Mouse (Mus musculus) limb, embryonic 15.5 days (tissue): Measurements from ENCODE around the gene Ldlrad3. TPM values are rescaled to one million over a fixed set of nuclear protein-coding genes. Genes with fewer than 3 reads are reported as not detected.
A peak's percentile ranks its signal among the peaks of the same experiment; 100 is the strongest.

Source experiments
- ATAC-seq: fragments of 200-750 bp; cut with Nextera tagmentation; 2 replicates; pipeline ENCODE4 v1.8.0; 2017; ENCODE audit warnings: low read depth, moderate TSS enrichment; ENCODE audit not compliant: insufficient number of reproducible peaks, low FRiP score, low TSS enrichment
- H3K27ac ChIP-seq: fragments of 300-500 bp; sonication (generic); 2 replicates; pipeline ENCODE4 v1.5.1; 2015; ENCODE audit warnings: moderate library complexity, mild to moderate bottlenecking, inconsistent platforms
- H3K27me3 ChIP-seq: fragments of 300-500 bp; sonication (generic); 2 replicates; pipeline ENCODE4 v1.6.1; 2015; ENCODE audit warnings: inconsistent platforms
- H3K36me3 ChIP-seq: fragments of 300-500 bp; sonication (generic); 2 replicates; pipeline ENCODE4 v1.6.1; 2015; ENCODE audit warnings: inconsistent platforms
- H3K4me1 ChIP-seq: fragments of 300-500 bp; sonication (generic); 2 replicates; pipeline ENCODE4 v1.6.1; 2015; ENCODE audit warnings: inconsistent platforms
- H3K4me2 ChIP-seq: fragments of 300-500 bp; sonication (generic); 2 replicates; pipeline ENCODE4 v1.6.1; 2015; ENCODE audit warnings: mild to moderate bottlenecking, inconsistent platforms
- H3K4me3 ChIP-seq: fragments of 300-500 bp; sonication (generic); 2 replicates; pipeline ENCODE4 v1.5.1; 2015; ENCODE audit warnings: mild to moderate bottlenecking, inconsistent platforms
- H3K9ac ChIP-seq: fragments of 300-500 bp; sonication (generic); 2 replicates; pipeline ENCODE4 v1.6.1; 2015; ENCODE audit warnings: inconsistent platforms
- H3K9me3 ChIP-seq: fragments of 300-500 bp; sonication (generic); 2 replicates; pipeline ENCODE4 v1.6.1; 2016; ENCODE audit warnings: inconsistent platforms
- WGBS: fragments of 180-500 bp; shearing (Covaris S2); methylation state at CpG from one replicate; pipeline ENCODE4 v1.1.7; 2015; 5-methylcytosine and 5-hydroxymethylcytosine counted together
- polyA plus RNA-seq: library from polyadenylated mRNA; unstranded; fragments of >200 nt; fragmentation: Nextera tagmentation; extraction: Ambion mirVana; gene quantifications from 2 replicates; pipeline ENCODE4 v1.2.1, GENCODE M21; 2015

Ldlrad3 gene
- polyA plus RNA-seq, 1 experiment from 2014 or later, result 55.1 TPM

- Histone ChIP-seq H3K27ac (peak overlapping the region; percentile 43), H3K9me3 (no peaks in the 10 kb centered on the region), H3K4me2 (no peak overlapping the region), H3K27me3 (no peaks in the 10 kb centered on the region), H3K36me3 (no peaks in the 10 kb centered on the region), H3K4me3 (no peak overlapping the region), H3K4me1 (peaks cover 48% of the 10 kb centered on the region), H3K9ac (no peak overlapping the region)
- 46% methylated on average over 2 of the region's 2 CpGs for WGBS
- ATAC-seq, result no peak
Observed at GRCm38 (mm10) chr2:102181459-102181858, 4.7 kb downstream of the Ldlrad3 start.

DNA sequence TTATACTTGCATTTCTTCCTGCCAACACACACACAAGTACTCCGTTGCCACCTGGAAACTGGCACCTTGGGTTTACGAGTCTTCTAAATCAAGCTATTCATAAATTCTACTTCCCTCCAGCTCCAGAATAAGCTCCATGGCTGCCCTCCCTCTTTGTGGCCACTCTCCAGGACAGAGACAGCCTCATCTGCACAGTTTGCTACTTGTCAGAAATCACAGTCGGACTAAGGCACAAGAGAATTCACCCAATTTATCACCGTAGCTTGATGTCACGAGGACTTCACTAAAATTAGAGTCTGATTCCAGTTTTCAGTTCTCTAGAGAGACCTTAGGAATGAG lies 9.8 kb downstream of the Ldlrad3 start:
- no peak overlapping the region for H3K4me3 ChIP-seq
- peak overlapping the region; percentile 74 for H3K27ac ChIP-seq
- WGBS, result 39% methylated on average over 5 of the region's 5 CpGs
- no peak overlapping the region for H3K9ac ChIP-seq
- no peaks in the 10 kb centered on the region for H3K9me3 ChIP-seq
- no peaks in the 10 kb centered on the region for H3K27me3 ChIP-seq
- H3K4me1 ChIP-seq, result peaks cover 27% of the 10 kb centered on the region; the same call in 1 of the 2 replicates
- no peaks in the 10 kb centered on the region for H3K36me3 ChIP-seq
- no peak overlapping the region for H3K4me2 ChIP-seq
- ATAC-seq, result peak; percentile 78

- H3K9me3 ChIP-seq, result no peaks in the 10 kb centered on the region
- ATAC-seq, result peak; percentile 89
- peaks cover 23% of the 10 kb centered on the region; the same call in 1 of the 2 replicates for H3K4me1 ChIP-seq
- 0 out of 2 replicates have a peak overlapping the region, but pooled peaks have one; percentile 17 for H3K4me2 ChIP-seq
- no peak overlapping the region for H3K9ac ChIP-seq
- WGBS, result 46% methylated on average over 15 of the region's 15 CpGs
- no peak overlapping the region for H3K4me3 ChIP-seq
- peak overlapping the region; percentile 74 for H3K27ac ChIP-seq
- H3K27me3 ChIP-seq, result no peaks in the 10 kb centered on the region
- no peaks in the 10 kb centered on the region for H3K36me3 ChIP-seq
Observed at GRCm38 (mm10) chr2:102175741-102176433, 10.3 kb downstream of the Ldlrad3 start.

- ATAC-seq, result no peak
- Histone ChIP-seq H3K9me3 (no peaks in the 10 kb centered on the region), H3K27me3 (no peaks in the 10 kb centered on the region), H3K4me2 (no peak overlapping the region), H3K36me3 (no peaks in the 10 kb centered on the region), H3K9ac (no peak overlapping the region), H3K4me3 (no peak overlapping the region), H3K4me1 (peaks cover 35% of the 10 kb centered on the region), H3K27ac (no peak overlapping the region)
- 83% methylated on average over 4 of the region's 4 CpGs for WGBS
Observed at GRCm38 (mm10) chr2:102172458-102172857, 13.7 kb downstream of the Ldlrad3 start.

- Histone ChIP-seq H3K9me3 (no peaks in the 10 kb centered on the region), H3K27ac (peak overlapping the region; percentile 2; the same call in 1 of the 2 replicates), H3K27me3 (no peaks in the 10 kb centered on the region), H3K4me1 (peaks cover 41% of the 10 kb centered on the region), H3K36me3 (no peaks in the 10 kb centered on the region), H3K4me3 (no peak overlapping the region), H3K4me2 (no peak overlapping the region; the same call in 1 of the 2 replicates), H3K9ac (no peak overlapping the region)
- 34% methylated on average over 15 of the region's 15 CpGs for WGBS
- no peak for ATAC-seq
Observed at GRCm38 (mm10) chr2:102166550-102167325, 19.4 kb downstream of the Ldlrad3 start.

- Histone ChIP-seq H3K36me3 (peaks cover 2% of the 10 kb centered on the region; the same call in 1 of the 2 replicates), H3K9me3 (no peaks in the 10 kb centered on the region), H3K9ac (no peak overlapping the region), H3K27ac (no peak overlapping the region), H3K27me3 (no peaks in the 10 kb centered on the region), H3K4me3 (no peak overlapping the region), H3K4me1 (peaks cover 23% of the 10 kb centered on the region), H3K4me2 (no peak overlapping the region)
- ATAC-seq, result no peak
- 71% methylated on average over 3 of the region's 3 CpGs for WGBS
Observed at GRCm38 (mm10) chr2:102163106-102163505, 23.1 kb downstream of the Ldlrad3 start.

DNA sequence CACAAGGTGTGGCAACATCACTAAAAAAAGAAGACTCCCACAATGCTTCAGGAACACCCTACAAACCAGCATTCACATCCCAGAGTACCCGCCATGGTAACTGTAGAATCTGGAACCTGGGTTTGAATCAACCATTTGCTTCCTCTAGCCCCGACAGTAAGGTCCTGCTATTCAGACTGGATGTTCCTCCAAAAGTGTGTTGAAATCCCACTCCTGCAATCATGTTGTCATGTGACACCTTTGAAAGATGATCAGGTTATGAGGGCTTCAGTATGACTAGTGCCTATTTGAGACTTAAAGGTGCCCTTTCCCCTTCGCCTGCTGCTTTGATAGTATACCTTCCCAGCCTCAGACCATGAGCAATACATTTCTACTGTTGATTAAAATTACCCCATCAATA lies 28.6 kb downstream of the Ldlrad3 start:
- no peak for ATAC-seq
- no peak overlapping the region for H3K9ac ChIP-seq
- H3K27ac ChIP-seq, result no peak overlapping the region
- H3K4me2 ChIP-seq, result no peak overlapping the region
- no peaks in the 10 kb centered on the region for H3K27me3 ChIP-seq
- 85% methylated on average over 3 of the region's 3 CpGs for WGBS
- peaks cover 41% of the 10 kb centered on the region for H3K4me1 ChIP-seq
- no peak overlapping the region for H3K4me3 ChIP-seq
- no peaks in the 10 kb centered on the region for H3K9me3 ChIP-seq
- peaks cover 2% of the 10 kb centered on the region; the same call in 1 of the 2 replicates for H3K36me3 ChIP-seq

GRCm38 (mm10) chr2:102157010-102157409 lies 29.2 kb downstream of the Ldlrad3 start:
- Histone ChIP-seq H3K9ac (no peak overlapping the region), H3K4me1 (peaks cover 41% of the 10 kb centered on the region), H3K27ac (no peak overlapping the region), H3K36me3 (peaks cover 2% of the 10 kb centered on the region; the same call in 1 of the 2 replicates), H3K4me3 (no peak overlapping the region), H3K4me2 (no peak overlapping the region), H3K27me3 (no peaks in the 10 kb centered on the region), H3K9me3 (no peaks in the 10 kb centered on the region)
- no peak for ATAC-seq
- WGBS, result 53% methylated on average over 9 of the region's 9 CpGs

- H3K4me1 ChIP-seq, result peaks cover 41% of the 10 kb centered on the region
- no peak overlapping the region for H3K27ac ChIP-seq
- H3K4me2 ChIP-seq, result no peak overlapping the region
- no peaks in the 10 kb centered on the region for H3K27me3 ChIP-seq
- ATAC-seq, result no peak
- no peak overlapping the region for H3K4me3 ChIP-seq
- 16% methylated on average over 9 of the region's 9 CpGs for WGBS
- H3K9ac ChIP-seq, result no peak overlapping the region
- H3K9me3 ChIP-seq, result no peaks in the 10 kb centered on the region
- peaks cover 2% of the 10 kb centered on the region; the same call in 1 of the 2 replicates for H3K36me3 ChIP-seq
Observed at GRCm38 (mm10) chr2:102156460-102156859, 29.7 kb downstream of the Ldlrad3 start.

DNA sequence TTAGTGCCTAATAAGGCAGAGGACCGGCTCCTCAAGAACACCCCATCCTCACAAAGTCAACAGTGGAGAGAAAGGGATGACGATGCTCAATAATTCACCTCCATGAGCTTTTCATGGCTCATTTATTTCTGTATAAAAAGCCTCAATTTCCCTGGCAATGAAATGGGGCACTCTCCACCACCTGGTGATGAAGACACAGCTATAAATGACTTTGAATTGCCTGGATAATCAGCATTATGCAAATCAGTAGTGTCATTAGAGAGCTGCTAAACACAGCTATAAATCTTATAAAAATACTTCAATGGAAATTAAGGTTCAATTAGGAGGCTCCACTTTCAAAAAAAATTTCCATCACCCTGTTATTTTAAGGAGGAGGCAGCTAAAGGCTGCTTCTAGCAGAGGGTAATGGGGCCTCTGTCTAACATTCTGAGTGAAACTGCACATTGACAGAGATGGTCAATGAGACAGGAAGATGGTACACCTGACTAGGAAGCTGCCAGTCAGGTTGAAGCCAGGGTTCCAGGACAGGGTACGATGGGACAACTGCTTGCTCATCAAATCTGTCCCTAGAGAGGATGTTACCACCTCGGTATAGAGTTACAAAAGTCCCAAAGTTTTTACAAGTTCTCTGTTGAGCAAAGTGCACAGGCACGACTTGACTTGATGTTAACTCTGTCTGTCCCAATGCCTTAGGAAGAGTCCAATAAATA lies 30.7 kb downstream of the Ldlrad3 start:
- no peak overlapping the region for H3K4me3 ChIP-seq
- H3K36me3 ChIP-seq, result peaks cover 2% of the 10 kb centered on the region; the same call in 1 of the 2 replicates
- H3K27me3 ChIP-seq, result no peaks in the 10 kb centered on the region
- peaks cover 41% of the 10 kb centered on the region for H3K4me1 ChIP-seq
- no peak for ATAC-seq
- no peak overlapping the region for H3K9ac ChIP-seq
- H3K4me2 ChIP-seq, result no peak overlapping the region
- WGBS, result 43% methylated on average over 5 of the region's 5 CpGs
- H3K9me3 ChIP-seq, result no peaks in the 10 kb centered on the region
- 0 out of 2 replicates have a peak overlapping the region, but pooled peaks have one; percentile 5 for H3K27ac ChIP-seq

DNA sequence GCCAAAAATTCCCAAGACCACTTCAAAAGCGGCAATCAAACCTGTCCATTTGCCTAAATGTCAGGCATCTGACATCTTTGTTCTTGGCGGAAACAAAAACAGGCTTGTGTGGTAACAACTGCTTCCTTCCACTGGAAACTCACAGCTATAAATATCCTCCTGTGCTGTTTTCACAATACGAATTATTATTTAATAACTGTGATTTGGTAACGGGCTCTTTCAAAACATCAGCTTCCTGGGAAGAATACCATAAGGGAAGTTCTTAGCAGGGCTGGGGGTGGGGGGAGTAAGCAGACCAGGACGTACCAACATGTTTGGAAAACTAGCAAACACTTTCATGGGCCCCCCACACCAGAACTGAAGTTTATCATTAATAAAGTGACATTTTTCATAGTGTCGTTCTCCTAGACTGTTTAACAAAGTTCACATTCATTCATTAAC lies 31.4 kb downstream of the Ldlrad3 start:
- Histone ChIP-seq H3K4me2 (no peak overlapping the region), H3K36me3 (peaks cover 2% of the 10 kb centered on the region; the same call in 1 of the 2 replicates), H3K27me3 (no peaks in the 10 kb centered on the region), H3K4me3 (no peak overlapping the region), H3K9ac (no peak overlapping the region), H3K4me1 (peaks cover 41% of the 10 kb centered on the region), H3K9me3 (no peaks in the 10 kb centered on the region), H3K27ac (0 out of 2 replicates have a peak overlapping the region, but pooled peaks have one; percentile 5)
- no peak for ATAC-seq
- WGBS, result 22% methylated on average over 6 of the region's 6 CpGs
